Mouse (Mus musculus): ENCODE data around the gene Asap3. TPM values are rescaled to one million over a fixed set of nuclear protein-coding genes. Genes with fewer than 3 reads are reported as not detected.

Asap3 gene
- total RNA-seq, 2 experiments from 2014 or later: 7.6 to 9.1 TPM

GRCm38 (mm10) chr4:136220133-136220775 lies 14.1 kb downstream of the Asap3 start:
- peak; percentile 32 to 48 for DNase-seq

- DNase-seq: no peak
Measured at GRCm38 (mm10) chr4:136223549-136224239, 17.5 kb downstream of the Asap3 start.

GRCm38 (mm10) chr4:136224240-136224559 lies 18.0 kb downstream of the Asap3 start:
- DNase-seq: no peak

GRCm38 (mm10) chr4:136224677-136225460 lies 18.7 kb downstream of the Asap3 start:
- peak; percentile 33 to 61 for DNase-seq

GRCm38 (mm10) chr4:136227408-136227807 lies 21.2 kb downstream of the Asap3 start:
- peak; percentile 41 to 52 for DNase-seq

- DNase-seq: peak; percentile 38 to 47
Measured at GRCm38 (mm10) chr4:136228640-136229039, 22.5 kb downstream of the Asap3 start.

GRCm38 (mm10) chr4:136238669-136239068 lies 32.5 kb downstream of the Asap3 start:
- DNase-seq: no peak

GRCm38 (mm10) chr4:136239111-136239510 lies 32.9 kb downstream of the Asap3 start:
- no peak for DNase-seq

GRCm38 (mm10) chr4:136239622-136240021 lies 33.5 kb downstream of the Asap3 start:
- peak; percentile 88 to 92 for DNase-seq

- no peak for DNase-seq
Measured at GRCm38 (mm10) chr4:136240123-136240522, 34.0 kb downstream of the Asap3 start.

- DNase-seq: no peak
Measured at GRCm38 (mm10) chr4:136240955-136241354, 34.8 kb downstream of the Asap3 start.

- no peak for DNase-seq
Measured at GRCm38 (mm10) chr4:136242065-136242703, 36.0 kb downstream of the Asap3 start.

- no peak for DNase-seq
Measured at GRCm38 (mm10) chr4:136242728-136243127, 36.6 kb downstream of the Asap3 start.

GRCm38 (mm10) chr4:136244208-136244607 lies 38.0 kb downstream of the Asap3 start:
- no peak for DNase-seq

- DNase-seq: no peak
Measured at GRCm38 (mm10) chr4:136245681-136246080, 39.5 kb downstream of the Asap3 start.

- DNase-seq: peak; percentile 46 to 54
Measured at GRCm38 (mm10) chr4:136246568-136246969, 40.4 kb downstream of the Asap3 start.

GRCm38 (mm10) chr4:136247386-136247728 lies 41.2 kb downstream of the Asap3 start:
- DNase-seq: no peak

GRCm38 (mm10) chr4:136247729-136248463 lies 41.7 kb downstream of the Asap3 start, which contains the start of gene Tcea3:
TSS of gene Tcea3 (plus strand) at chr4:136247729.
- peak; percentile 67 to 81 for DNase-seq

- no peak for DNase-seq
Measured at GRCm38 (mm10) chr4:136248464-136249331, 42.5 kb downstream of the Asap3 start.

- DNase-seq: peak in 1 of 2 experiments; percentile 36
Measured at GRCm38 (mm10) chr4:136249332-136249647, 43.1 kb downstream of the Asap3 start.

GRCm38 (mm10) chr4:136249780-136250179 lies 43.6 kb downstream of the Asap3 start:
- DNase-seq: peak; percentile 85

Data from heart, adult 18-20 months (tissue).